Mouse (Mus musculus): ENCODE measurements around the gene Gabra2. TPM values are rescaled to one million over a fixed set of nuclear protein-coding genes. Genes with fewer than 3 reads are reported as not detected.

Gene Gabra2
- polyA plus RNA-seq, 1 experiment from 2014 or later: 0.95 TPM

- Histone ChIP-seq H3K36me3 (no peaks in the 10 kb centered on the region), H3K9ac (no peak overlapping the region), H3K9me3 (no peaks in the 10 kb centered on the region), H3K4me2 (no peak overlapping the region), H3K27me3 (replicated peaks) (no peaks in the 10 kb centered on the region), H3K4me1 (no peaks in the 10 kb centered on the region), H3K27ac (replicated peaks) (no peak overlapping the region), H3K4me3 (no peak overlapping the region)
- 68% methylated on average over 7 of the region's 7 CpGs for WGBS
- ATAC-seq (ENCODE audit: extremely low read depth, insufficient number of reproducible peaks, low FRiP score, low TSS enrichment): no peak
Measured at GRCm38 (mm10) chr5:71058047-71058446, 37.6 kb downstream of the Gabra2 start.

DNA sequence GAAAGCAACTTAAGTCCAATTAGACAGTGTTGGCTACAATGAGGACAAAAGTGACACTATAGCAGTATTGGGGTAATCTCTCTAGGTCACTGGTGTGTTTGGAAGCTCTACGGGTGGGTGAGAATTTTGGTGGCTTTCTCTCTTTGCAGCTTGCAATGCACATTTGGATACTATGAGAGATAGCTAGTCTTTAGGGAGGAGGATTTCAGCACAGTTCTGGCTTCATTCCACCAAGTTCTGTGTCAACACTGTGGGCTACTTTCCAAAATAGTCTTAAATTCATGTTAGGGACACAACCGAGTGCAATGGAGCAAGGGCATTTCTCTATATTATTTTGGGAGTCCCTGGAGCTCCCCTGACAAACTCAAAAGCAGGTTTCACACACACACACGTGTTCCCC lies 58.3 kb downstream of the Gabra2 start:
- no peak overlapping the region for H3K4me3 ChIP-seq
- no peaks in the 10 kb centered on the region for H3K4me1 ChIP-seq
- ATAC-seq (ENCODE audit: extremely low read depth, insufficient number of reproducible peaks, low FRiP score, low TSS enrichment): no peak
- no peaks in the 10 kb centered on the region for H3K36me3 ChIP-seq
- no peaks in the 10 kb centered on the region for H3K27me3 ChIP-seq (replicated peaks)
- H3K4me2 ChIP-seq: no peak overlapping the region
- H3K27ac ChIP-seq (replicated peaks): no peak overlapping the region
- H3K9me3 ChIP-seq: no peaks in the 10 kb centered on the region
- WGBS: 50% methylated on average over 3 of the region's 3 CpGs
- H3K9ac ChIP-seq: no peak overlapping the region

- no peaks in the 10 kb centered on the region for H3K9me3 ChIP-seq
- no peak for ATAC-seq (ENCODE audit: extremely low read depth, insufficient number of reproducible peaks, low FRiP score, low TSS enrichment)
- H3K9ac ChIP-seq: no peak overlapping the region
- H3K36me3 ChIP-seq: no peaks in the 10 kb centered on the region
- 61% methylated on average over 4 of the region's 4 CpGs for WGBS
- no peak overlapping the region for H3K27ac ChIP-seq (replicated peaks)
- H3K4me2 ChIP-seq: no peak overlapping the region
- no peak overlapping the region for H3K4me3 ChIP-seq
- no peaks in the 10 kb centered on the region for H3K4me1 ChIP-seq
- no peaks in the 10 kb centered on the region for H3K27me3 ChIP-seq (replicated peaks)
Measured at GRCm38 (mm10) chr5:71025956-71026355, 69.7 kb downstream of the Gabra2 start.

DNA sequence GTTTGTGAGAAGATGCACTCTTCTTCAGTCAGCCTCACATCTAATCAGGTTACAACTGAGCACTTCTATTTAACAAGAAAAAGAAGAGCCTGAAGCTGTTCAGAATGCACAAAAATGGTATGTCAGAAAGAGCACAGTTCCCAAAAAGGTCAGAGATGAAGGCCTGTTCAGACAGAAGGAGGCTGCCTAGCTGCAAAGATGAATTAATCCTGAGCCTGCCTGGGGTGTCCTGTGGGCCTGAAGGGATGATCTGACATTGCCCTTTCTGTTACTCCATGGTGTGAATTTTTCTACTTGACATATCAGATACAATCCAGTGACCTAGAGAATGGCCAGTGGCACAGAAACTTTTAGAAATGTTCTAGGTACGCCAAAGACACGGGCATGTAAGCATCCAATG lies 83.9 kb downstream of the Gabra2 start:
- no peak for ATAC-seq (ENCODE audit: extremely low read depth, insufficient number of reproducible peaks, low FRiP score, low TSS enrichment)
- H3K9me3 ChIP-seq: no peaks in the 10 kb centered on the region
- H3K27me3 ChIP-seq (replicated peaks): no peaks in the 10 kb centered on the region
- H3K27ac ChIP-seq (replicated peaks): no peak overlapping the region
- WGBS: 63% methylated on average over 2 of the region's 2 CpGs
- H3K4me2 ChIP-seq: no peak overlapping the region
- H3K4me1 ChIP-seq: no peaks in the 10 kb centered on the region
- H3K9ac ChIP-seq: no peak overlapping the region
- no peaks in the 10 kb centered on the region for H3K36me3 ChIP-seq
- no peak overlapping the region for H3K4me3 ChIP-seq

DNA sequence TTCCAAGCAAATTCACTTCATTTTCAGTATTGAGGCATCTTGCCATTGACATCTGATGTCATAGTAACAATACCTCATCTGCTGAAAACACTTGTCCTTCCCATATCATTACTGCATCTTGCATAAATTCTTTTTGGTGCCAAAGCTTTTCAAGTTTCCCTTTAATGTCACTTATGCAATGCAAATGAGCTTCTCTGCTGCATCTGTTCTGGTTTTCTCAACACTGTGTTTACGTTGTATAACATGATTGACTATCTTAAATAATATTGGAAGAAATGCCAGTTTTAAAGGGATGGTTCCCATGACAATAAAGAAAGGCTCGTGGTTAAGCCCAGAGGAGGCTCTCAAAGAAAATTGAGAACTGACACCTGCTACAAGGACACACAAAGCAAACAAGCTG lies 84.4 kb downstream of the Gabra2 start:
- no peak overlapping the region for H3K4me2 ChIP-seq
- no peak for ATAC-seq (ENCODE audit: extremely low read depth, insufficient number of reproducible peaks, low FRiP score, low TSS enrichment)

DNA sequence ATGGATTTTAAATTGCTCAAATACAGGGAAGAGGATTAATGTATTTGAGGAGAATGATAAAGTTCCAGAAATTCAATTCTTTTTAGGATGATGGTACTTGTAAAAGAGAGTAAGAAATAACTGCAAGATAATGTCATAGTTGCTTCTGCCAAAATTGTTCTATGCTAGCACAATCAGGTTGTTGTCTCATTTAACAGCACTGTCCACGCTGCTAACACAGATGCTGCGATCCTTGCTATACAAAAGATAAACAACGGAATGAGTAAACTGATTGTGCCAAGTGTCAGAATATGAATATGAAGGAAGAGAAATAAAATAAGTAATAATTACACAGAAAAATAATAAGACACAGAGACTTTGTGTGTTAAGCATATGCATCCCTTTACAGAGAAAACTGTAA lies 84.9 kb downstream of the Gabra2 start:
- Histone ChIP-seq H3K9me3 (no peaks in the 10 kb centered on the region), H3K4me1 (no peaks in the 10 kb centered on the region), H3K4me2 (no peak overlapping the region), H3K27me3 (replicated peaks) (no peaks in the 10 kb centered on the region), H3K27ac (replicated peaks) (no peak overlapping the region), H3K36me3 (no peaks in the 10 kb centered on the region), H3K9ac (no peak overlapping the region), H3K4me3 (no peak overlapping the region)
- 79% methylated on average over 3 of the region's 3 CpGs for WGBS
- no peak for ATAC-seq (ENCODE audit: extremely low read depth, insufficient number of reproducible peaks, low FRiP score, low TSS enrichment)

More for the DNA sequence above, 84.4 kb downstream of the Gabra2 start:
- 66% methylated on average over 2 of the region's 2 CpGs for WGBS
- H3K36me3 ChIP-seq: no peaks in the 10 kb centered on the region
- H3K4me1 ChIP-seq: no peaks in the 10 kb centered on the region
- no peak overlapping the region for H3K4me3 ChIP-seq
- H3K27ac ChIP-seq (replicated peaks): no peak overlapping the region
- no peaks in the 10 kb centered on the region for H3K27me3 ChIP-seq (replicated peaks)
- H3K9ac ChIP-seq: no peak overlapping the region
- H3K9me3 ChIP-seq: no peaks in the 10 kb centered on the region

DNA sequence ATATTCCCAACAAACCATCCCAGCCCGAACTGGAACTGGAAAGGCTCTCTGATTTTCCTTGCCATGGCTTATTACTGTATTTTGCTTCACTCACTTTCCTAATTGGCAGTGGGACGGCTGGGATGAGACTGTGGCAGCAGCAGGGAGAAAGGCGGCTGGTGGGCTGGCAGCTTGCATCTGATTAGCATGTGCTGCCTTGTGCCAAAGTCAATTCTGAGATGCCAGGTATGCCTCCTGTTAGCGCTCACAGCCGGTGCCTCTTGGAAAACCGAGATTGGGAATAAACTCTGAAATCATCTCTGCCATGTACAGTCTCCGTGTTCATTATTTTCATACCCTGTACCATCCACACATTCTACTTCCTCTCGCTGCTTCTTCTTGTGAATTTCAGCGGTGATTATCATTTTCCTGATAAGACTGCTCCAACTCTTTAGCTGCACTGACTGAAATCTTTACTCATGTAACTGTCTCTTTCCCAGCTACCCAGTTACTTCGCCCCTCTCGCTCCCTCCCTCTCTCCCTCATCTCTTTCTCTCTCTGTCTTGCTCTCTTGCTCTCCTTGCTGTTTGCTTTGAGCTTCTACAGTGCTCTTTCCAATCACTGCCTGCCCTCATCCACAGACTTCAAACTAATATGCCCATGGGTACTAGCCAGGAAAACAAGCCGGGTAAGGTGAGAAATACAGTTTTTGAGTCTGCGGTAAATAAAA lies 99.9 kb downstream of the Gabra2 start:
- no peak overlapping the region for H3K9ac ChIP-seq
- H3K9me3 ChIP-seq: no peaks in the 10 kb centered on the region
- H3K36me3 ChIP-seq: no peaks in the 10 kb centered on the region
- H3K4me1 ChIP-seq: no peaks in the 10 kb centered on the region
- no peaks in the 10 kb centered on the region for H3K27me3 ChIP-seq (replicated peaks)
- no peak overlapping the region for H3K27ac ChIP-seq (replicated peaks)
- no peak overlapping the region for H3K4me2 ChIP-seq
- no peak for ATAC-seq (ENCODE audit: extremely low read depth, insufficient number of reproducible peaks, low FRiP score, low TSS enrichment)
- H3K4me3 ChIP-seq: no peak overlapping the region
- WGBS: 61% methylated on average over 13 of the region's 13 CpGs

DNA sequence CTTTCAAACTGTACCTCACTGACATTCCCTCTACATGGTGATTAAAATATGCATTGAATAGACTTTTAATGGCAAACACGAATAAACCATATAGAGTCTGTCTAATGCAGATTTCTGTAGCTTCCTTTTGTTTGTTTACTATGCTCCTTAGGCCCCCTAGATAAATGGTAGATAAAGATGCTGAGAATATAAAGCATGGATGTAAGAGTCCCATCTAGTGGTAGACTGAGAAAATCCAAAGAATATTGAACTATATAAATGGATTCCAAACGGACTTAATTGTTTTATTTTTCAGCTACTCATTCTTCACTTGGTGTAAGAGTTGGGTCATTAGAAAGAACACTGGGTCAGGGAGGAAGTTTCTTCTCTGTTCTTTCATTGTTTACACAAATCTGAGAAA lies 102.4 kb downstream of the Gabra2 start:
- Histone ChIP-seq H3K9me3 (no peaks in the 10 kb centered on the region), H3K36me3 (no peaks in the 10 kb centered on the region), H3K4me3 (no peak overlapping the region), H3K27me3 (replicated peaks) (no peaks in the 10 kb centered on the region), H3K9ac (no peak overlapping the region), H3K4me2 (no peak overlapping the region), H3K27ac (replicated peaks) (no peak overlapping the region), H3K4me1 (no peaks in the 10 kb centered on the region)
- 50% methylated on average over 2 of the region's 2 CpGs for WGBS
- no peak for ATAC-seq (ENCODE audit: extremely low read depth, insufficient number of reproducible peaks, low FRiP score, low TSS enrichment)

- no peaks in the 10 kb centered on the region for H3K36me3 ChIP-seq
- H3K27me3 ChIP-seq (replicated peaks): no peaks in the 10 kb centered on the region
- no peak for ATAC-seq (ENCODE audit: extremely low read depth, insufficient number of reproducible peaks, low FRiP score, low TSS enrichment)
- no peak overlapping the region for H3K4me3 ChIP-seq
- H3K27ac ChIP-seq (replicated peaks): no peak overlapping the region
- no peaks in the 10 kb centered on the region for H3K4me1 ChIP-seq
- 70% methylated on average over 3 of the region's 3 CpGs for WGBS
- H3K9ac ChIP-seq: no peak overlapping the region
- no peaks in the 10 kb centered on the region for H3K9me3 ChIP-seq
- H3K4me2 ChIP-seq: no peak overlapping the region
Measured at GRCm38 (mm10) chr5:70990891-70991290, 104.8 kb downstream of the Gabra2 start.
